In the genomic region with DNA sequence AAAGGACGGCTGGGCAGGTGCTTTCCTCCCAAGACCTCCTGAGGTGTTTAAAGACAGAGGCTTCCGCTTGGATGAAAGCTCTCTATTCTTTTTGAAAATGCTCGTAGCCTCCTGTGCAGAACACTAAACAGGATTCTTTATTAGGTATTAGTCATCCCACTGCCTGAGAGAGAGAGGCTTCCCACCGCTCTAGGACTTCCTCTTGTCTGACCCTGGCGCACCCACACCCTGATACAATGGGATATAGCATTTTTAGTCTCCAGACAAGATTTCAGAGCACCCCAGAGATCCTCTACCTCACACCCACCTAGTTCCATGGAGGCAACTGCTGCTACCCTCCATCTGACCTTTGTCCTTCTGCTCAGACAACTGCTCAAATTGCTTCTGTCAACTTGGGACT, we compare ENCODE assay signal across 16 mouse cellular contexts.
"Had no signal": no experiment of that assay in that cellular context is flagged by ENCODE, and none has a peak within 500 bp of the region (broad histone marks: within the 10 kb centered on the region; RNA-seq: fewer than 3 reads in every experiment).

No protein-coding gene starts in this region.

- H3K4me3 ChIP-seq: kidney, embryonic 15.5 days; left cerebral cortex, adult 2 months; limb, embryonic 10.5 days; liver, embryonic 15.5 days; midbrain, embryonic 10.5 days; midbrain, embryonic 15.5 days; neural tube, embryonic 13.5 days had no signal

- DNase-seq: kidney, postnatal 14 days; lung, adult 2 months; lung, postnatal 36 days; right cerebral cortex, adult 18-20 months; right cerebral cortex, postnatal 25 days; thymus, adult 2 months; thymus, postnatal 25 days had no signal

- ATAC-seq: lung, postnatal 0 days; midbrain, embryonic 15.5 days had no signal

- H3K9me3 ChIP-seq: kidney, embryonic 15.5 days; limb, embryonic 10.5 days; liver, embryonic 15.5 days; midbrain, embryonic 15.5 days; neural tube, embryonic 13.5 days had no signal

- H3K36me3 ChIP-seq: kidney, embryonic 15.5 days; limb, embryonic 10.5 days; liver, embryonic 15.5 days; midbrain, embryonic 10.5 days; midbrain, embryonic 15.5 days; neural tube, embryonic 13.5 days had no signal

- H3K27me3 ChIP-seq: kidney, embryonic 15.5 days; liver, embryonic 15.5 days; midbrain, embryonic 15.5 days; neural tube, embryonic 13.5 days had no signal

- H3K27ac ChIP-seq: kidney, embryonic 15.5 days; left cerebral cortex, adult 2 months; limb, embryonic 10.5 days; liver, embryonic 15.5 days; midbrain, embryonic 10.5 days; midbrain, embryonic 15.5 days; neural tube, embryonic 13.5 days had no signal

- H3K9ac ChIP-seq: kidney, embryonic 15.5 days; liver, embryonic 15.5 days; midbrain, embryonic 15.5 days; neural tube, embryonic 13.5 days had no signal

- H3K4me2 ChIP-seq: kidney, embryonic 15.5 days; liver, embryonic 11.5 days; liver, embryonic 15.5 days; midbrain, embryonic 15.5 days; neural tube, embryonic 13.5 days had no signal

- H3K4me1 ChIP-seq: kidney, embryonic 15.5 days; limb, embryonic 10.5 days; liver, embryonic 15.5 days; midbrain, embryonic 10.5 days; midbrain, embryonic 15.5 days; neural tube, embryonic 13.5 days had no signal
